26 mouse cellular contexts compared by ENCODE assay signal in the genomic region with DNA sequence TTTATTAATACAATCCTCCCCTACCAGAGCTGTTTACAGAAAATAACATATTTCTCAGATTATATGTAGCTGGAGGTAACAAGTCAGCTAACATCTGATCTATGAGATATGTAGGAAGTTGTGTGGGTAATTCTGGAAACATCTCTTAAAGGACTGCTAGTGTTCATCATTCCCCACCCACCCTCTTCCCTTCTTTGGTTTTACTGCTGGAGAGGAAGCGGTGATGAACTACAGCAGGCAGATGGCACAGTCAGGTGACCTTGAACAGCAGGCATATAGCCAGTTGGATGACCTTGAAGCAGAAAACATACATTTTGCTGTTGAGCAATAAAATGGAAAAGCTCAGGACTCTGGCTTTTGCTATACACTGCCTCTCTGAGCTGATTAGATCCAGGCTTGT.
DNase-seq lines count a peak whose midpoint lies in the region; ATAC-seq and TF ChIP-seq lines count a peak whose summit lies in the region.
"Had no signal": no experiment of that assay in that cellular context is flagged by ENCODE, and none has a peak within 500 bp of the region (broad histone marks: within the 10 kb centered on the region; RNA-seq: fewer than 3 reads in every experiment).

No protein-coding gene starts in this region.

- ATAC-seq in hindbrain, postnatal 0 days = no peak
- no peak for ATAC-seq in hindbrain, embryonic 11.5 days (ENCODE audit: low FRiP score)
- ATAC-seq: activated CD4-positive, CD25-positive, alpha-beta regulatory T cell, adult 4 months; forebrain, embryonic 16.5 days had no signal

- 75% methylated on average over 1 of the region's 1 CpGs for WGBS in hindbrain, postnatal 0 days
- WGBS in hindbrain, embryonic 11.5 days = 72% methylated on average over 1 of the region's 1 CpGs

- H3K27me3 ChIP-seq in hindbrain, postnatal 0 days (ENCODE audit: insufficient read depth, low read length) = no peaks in the 10 kb centered on the region
- no peaks in the 10 kb centered on the region for H3K27me3 ChIP-seq in hindbrain, embryonic 11.5 days (ENCODE audit: control insufficient read depth, insufficient read depth, low read length)
- H3K27me3 ChIP-seq: kidney, embryonic 15.5 days; liver, embryonic 15.5 days; lung, embryonic 15.5 days; megakaryocyte, embryonic 14.5 days; neural tube, embryonic 12.5 days had no signal

- no peak overlapping the region for H3K4me2 ChIP-seq in hindbrain, postnatal 0 days (ENCODE audit: low read depth, low read length)
- no peak overlapping the region for H3K4me2 ChIP-seq in hindbrain, embryonic 11.5 days (replicated peaks; ENCODE audit: low read depth, low read length)
- H3K4me2 ChIP-seq: heart, embryonic 11.5 days; kidney, embryonic 15.5 days; liver, embryonic 15.5 days; lung, embryonic 15.5 days; neural tube, embryonic 12.5 days had no signal

- TF ChIP-seq CTCF in hindbrain, postnatal 0 days (IDR thresholded peaks at IDR 0.05; ENCODE audit: low read depth) = no peak
- TF ChIP-seq CTCF in brain, embryonic 14.5 days (IDR thresholded peaks at IDR 0.05; ENCODE audit: borderline replicate concordance, extremely low read depth, insufficient read depth, insufficient read length) = no peak

- TF ChIP-seq POLR2A in brain, embryonic 14.5 days (IDR thresholded peaks at IDR 0.05; ENCODE audit: borderline replicate concordance, extremely low read depth, insufficient read depth, insufficient read length, poor library complexity, severe bottlenecking) = no peak

- H3K4me3 ChIP-seq in hindbrain, postnatal 0 days (ENCODE audit: low read length) = no peak overlapping the region
- H3K4me3 ChIP-seq in hindbrain, embryonic 11.5 days (ENCODE audit: low read depth, low read length) = no peak overlapping the region
- H3K4me3 ChIP-seq: embryonic facial prominence, embryonic 10.5 days; kidney, embryonic 15.5 days; limb, embryonic 10.5 days; liver, embryonic 15.5 days; lung, embryonic 15.5 days; megakaryocyte, embryonic 14.5 days; neural tube, embryonic 12.5 days had no signal

- DNase-seq in hindbrain, postnatal 0 days (ENCODE audit: low spot score) = peak; percentile 12
- no peak for DNase-seq in hindbrain, embryonic 11.5 days (ENCODE audit: low spot score)
- peak; percentile 7 for DNase-seq in left cerebral cortex, adult 11 months (ENCODE audit: low spot score)
- DNase-seq in left cerebral cortex, postnatal 10 days (ENCODE audit: extremely low spot score in 1 of 2, low spot score in 2 of 2) = no peak
- peak; percentile 6 for DNase-seq in brain, embryonic 14.5 days (ENCODE audit: low read depth)
- peak; percentile 14 to 15 for DNase-seq in left cerebral cortex, postnatal 36 days (ENCODE audit: low spot score in 2 of 2)
- no peak for DNase-seq in spleen, postnatal 4 days (ENCODE audit: low spot score in 2 of 2)
- DNase-seq: adrenal gland, postnatal 10 days; cerebellum, adult 9-10 months; gastrocnemius, postnatal 14 days; heart, adult 11 months; kidney, adult 11 months; kidney, postnatal 4 days; liver; lung, postnatal 36 days; midbrain, embryonic 14.5 days had no signal

- no peaks in the 10 kb centered on the region for H3K4me1 ChIP-seq in hindbrain, postnatal 0 days (ENCODE audit: insufficient read depth, low read length)
- H3K4me1 ChIP-seq in hindbrain, embryonic 11.5 days (replicated peaks; ENCODE audit: control insufficient read depth, insufficient read depth, low read length) = no peaks in the 10 kb centered on the region
- H3K4me1 ChIP-seq: embryonic facial prominence, embryonic 10.5 days; kidney, embryonic 15.5 days; limb, embryonic 10.5 days; liver, embryonic 15.5 days; lung, embryonic 15.5 days; megakaryocyte, embryonic 14.5 days; neural tube, embryonic 12.5 days had no signal

- no peaks in the 10 kb centered on the region for H3K9me3 ChIP-seq in hindbrain, postnatal 0 days (ENCODE audit: low read length)
- H3K9me3 ChIP-seq in hindbrain, embryonic 11.5 days (ENCODE audit: control insufficient read depth, low read length) = no peaks in the 10 kb centered on the region
- H3K9me3 ChIP-seq: embryonic facial prominence, embryonic 10.5 days; kidney, embryonic 15.5 days; limb, embryonic 10.5 days; liver, embryonic 15.5 days; lung, embryonic 15.5 days; neural tube, embryonic 12.5 days had no signal

- no peaks in the 10 kb centered on the region for H3K36me3 ChIP-seq in hindbrain, postnatal 0 days (ENCODE audit: insufficient read depth, low read length)
- H3K36me3 ChIP-seq in hindbrain, embryonic 11.5 days (ENCODE audit: control insufficient read depth, insufficient read depth, low read length) = no peaks in the 10 kb centered on the region
- H3K36me3 ChIP-seq: embryonic facial prominence, embryonic 10.5 days; kidney, embryonic 15.5 days; limb, embryonic 10.5 days; liver, embryonic 15.5 days; lung, embryonic 15.5 days; neural tube, embryonic 12.5 days had no signal

- intact Hi-C loops in left cerebral cortex, postnatal 10 days (cut with DNase I) = no loop called here
- intact Hi-C loops in left cerebral cortex, postnatal 36 days (cut with DNase I) = no loop called here

- H3K27ac ChIP-seq in hindbrain, postnatal 0 days = no peak overlapping the region
- no peak overlapping the region for H3K27ac ChIP-seq in hindbrain, embryonic 11.5 days (ENCODE audit: low read depth, low read length)
- H3K27ac ChIP-seq: embryonic facial prominence, embryonic 10.5 days; kidney, embryonic 15.5 days; limb, embryonic 10.5 days; liver, embryonic 15.5 days; lung, embryonic 15.5 days; neural tube, embryonic 12.5 days had no signal

- no peak overlapping the region for H3K9ac ChIP-seq in hindbrain, postnatal 0 days (replicated peaks; ENCODE audit: low read length)
- H3K9ac ChIP-seq in hindbrain, embryonic 11.5 days (ENCODE audit: low read depth, low read length) = no peak overlapping the region
- H3K9ac ChIP-seq: kidney, embryonic 15.5 days; liver, embryonic 15.5 days; lung, embryonic 15.5 days; neural tube, embryonic 12.5 days had no signal

Comparison
In these comparisons a context has a peak if more than half of its experiments do, and no peak if none do; other contexts are left out.
1. DNase-seq: peak in hindbrain, postnatal 0 days (single experiment), left cerebral cortex, adult 11 months (single experiment), brain, embryonic 14.5 days (single experiment) and left cerebral cortex, postnatal 36 days (2 of 2); none in hindbrain, embryonic 11.5 days (single experiment), left cerebral cortex, postnatal 10 days (0 of 2) and spleen, postnatal 4 days (0 of 2).